Mouse (Mus musculus) lung, postnatal 0 days (tissue): ENCODE data around the gene Lhfpl5. TPM values are rescaled to one million over a fixed set of nuclear protein-coding genes. Genes with fewer than 3 reads are reported as not detected.

Source experiments
- ATAC-seq: fragments of 200-750 bp; cut with Nextera tagmentation; 2 replicates; pipeline ENCODE4 v1.8.0; 2017; ENCODE audit warnings: moderate library complexity
- DNase-seq: peaks from one replicate; pipeline ENCODE4 v3.0.0-alpha.2; 2016; ENCODE audit warnings: low spot score
- H3K27ac ChIP-seq: fragments of 300-500 bp; sonication (generic); 2 replicates; pipeline ENCODE4 v1.5.1; 2014; ENCODE audit warnings: antibody characterized with exemption, mild to moderate bottlenecking, low read length, mixed read lengths
- H3K27me3 ChIP-seq: fragments of 300-500 bp; sonication (generic); replicated peaks from 2 replicates; pipeline ENCODE4 v1.6.1; 2014; ENCODE audit warnings: low read length, mixed read lengths; ENCODE audit not compliant: insufficient read depth
- H3K36me3 ChIP-seq: fragments of 300-500 bp; sonication (generic); 2 replicates; pipeline ENCODE4 v1.6.1; 2014; ENCODE audit warnings: low read length, mixed read lengths; ENCODE audit not compliant: insufficient read depth
- H3K4me1 ChIP-seq: fragments of 300-500 bp; sonication (generic); 2 replicates; pipeline ENCODE4 v1.6.1; 2014; ENCODE audit warnings: antibody characterized with exemption, low read depth, low read length, mixed read lengths; ENCODE audit not compliant: insufficient read depth
- H3K4me2 ChIP-seq: fragments of 300-500 bp; sonication (generic); replicated peaks from 2 replicates; pipeline ENCODE4 v1.6.1; 2014; ENCODE audit warnings: low read depth, mild to moderate bottlenecking, low read length, moderate library complexity, mixed read lengths
- H3K4me3 ChIP-seq: fragments of 300-500 bp; sonication (generic); 2 replicates; pipeline ENCODE4 v1.5.1; 2014; ENCODE audit warnings: low read depth, low read length
- H3K9ac ChIP-seq: fragments of 300-500 bp; sonication (generic); replicated peaks from 2 replicates; pipeline ENCODE4 v1.6.1; 2014; ENCODE audit warnings: low read depth, mild to moderate bottlenecking
- H3K9me3 ChIP-seq: fragments of 300-500 bp; sonication (generic); 2 replicates; pipeline ENCODE4 v1.6.1; 2016; ENCODE audit warnings: low read length, mixed read lengths
- CTCF ChIP-seq: IDR thresholded peaks from 2 replicates; pipeline ENCODE4 v1.5.1; 2016; ENCODE audit warnings: antibody characterized with exemption, mild to moderate bottlenecking
- EP300 ChIP-seq: IDR thresholded peaks from 2 replicates; pipeline ENCODE4 v1.6.1; 2016; ENCODE audit warnings: antibody characterized with exemption, mild to moderate bottlenecking, control low read depth
- WGBS: fragments of 180-500 bp; shearing (Covaris S2); extraction: QIAGEN DNeasy Blood & Tissue Kit; methylation state at CpG from one replicate; pipeline ENCODE4 v1.1.7; 2014; 5-methylcytosine and 5-hydroxymethylcytosine counted together
- polyA plus RNA-seq: library from polyadenylated mRNA; unstranded; fragments of >200 nt; fragmentation: Nextera tagmentation; extraction: Ambion mirVana; gene quantifications from 2 replicates; pipeline ENCODE4 v1.2.1, GENCODE M21; 2015

Gene Lhfpl5
- polyA plus RNA-seq, 1 experiment from 2014 or later, result 0.07 TPM

- 89% methylated on average over 1 of the region's 1 CpGs for WGBS
- no peak overlapping the region for H3K4me2 ChIP-seq
- ATAC-seq, result no peak
- TF ChIP-seq CTCF, result no peak
- TF ChIP-seq EP300, result no peak
- H3K9ac ChIP-seq, result no peak overlapping the region
- no peaks in the 10 kb centered on the region for H3K36me3 ChIP-seq
- no peak overlapping the region for H3K27ac ChIP-seq
- DNase-seq, result no peak
- no peaks in the 10 kb centered on the region for H3K9me3 ChIP-seq
- no peaks in the 10 kb centered on the region for H3K27me3 ChIP-seq
- H3K4me1 ChIP-seq, result peaks cover 11% of the 10 kb centered on the region; the same call in 1 of the 2 replicates
- H3K4me3 ChIP-seq, result no peak overlapping the region
Observed at GRCm38 (mm10) chr17:28618775-28619174, 43.3 kb downstream of the Lhfpl5 start.

- TF ChIP-seq CTCF, result no peak
- no peak for TF ChIP-seq EP300
- Histone ChIP-seq H3K27me3 (no peaks in the 10 kb centered on the region), H3K9ac (peak overlapping the region; percentile 61), H3K4me3 (peak overlapping the region; percentile 83), H3K27ac (peak overlapping the region; percentile 68), H3K36me3 (no peaks in the 10 kb centered on the region), H3K4me2 (peak overlapping the region; percentile 72), H3K4me1 (peaks cover 11% of the 10 kb centered on the region; the same call in 1 of the 2 replicates), H3K9me3 (no peaks in the 10 kb centered on the region)
- WGBS, result under 1% methylated on average over 61 of the region's 78 CpGs
- ATAC-seq, result peak; percentile 75
- peak; percentile 61 for DNase-seq
Observed at GRCm38 (mm10) chr17:28621381-28622299, 46.2 kb downstream of the Lhfpl5 start.

- peak; percentile 96 for ATAC-seq
- TF ChIP-seq EP300, result no peak
- TF ChIP-seq CTCF, result no peak
- under 1% methylated on average over 31 of the region's 53 CpGs for WGBS
- Histone ChIP-seq H3K9me3 (no peaks in the 10 kb centered on the region), H3K27me3 (no peaks in the 10 kb centered on the region), H3K27ac (peak within 1 kb of the TSS; percentile 68), H3K4me2 (peak within 1 kb of the TSS; percentile 72), H3K9ac (peak within 1 kb of the TSS; percentile 61), H3K4me3 (peak within 1 kb of the TSS; percentile 83), H3K36me3 (no peaks in the 10 kb centered on the region), H3K4me1 (peaks cover 11% of the 10 kb centered on the region; the same call in 1 of the 2 replicates)
- peak; percentile 95 for DNase-seq
Observed at GRCm38 (mm10) chr17:28622300-28622759, 46.9 kb downstream of the Lhfpl5 start, which contains the start of gene Srpk1. Gene Srpk1, minus strand, starts transcription at chr17:28622709.

- no peaks in the 10 kb centered on the region for H3K9me3 ChIP-seq
- DNase-seq (no peak), ATAC-seq (no peak)
- H3K9ac ChIP-seq, result no peak overlapping the region
- H3K27ac ChIP-seq, result no peak overlapping the region
- H3K4me1 ChIP-seq, result peaks cover 11% of the 10 kb centered on the region; the same call in 1 of the 2 replicates
- no peaks in the 10 kb centered on the region for H3K36me3 ChIP-seq
- H3K4me2 ChIP-seq, result no peak overlapping the region
- H3K4me3 ChIP-seq, result no peak overlapping the region
- no peaks in the 10 kb centered on the region for H3K27me3 ChIP-seq
- no peak for TF ChIP-seq CTCF
- TF ChIP-seq EP300, result no peak
- WGBS, result 54% methylated on average over 2 of the region's 2 CpGs
Observed at GRCm38 (mm10) chr17:28624841-28625240, 49.4 kb downstream of the Lhfpl5 start.

- WGBS, result 85% methylated on average over 15 of the region's 15 CpGs
- no peak overlapping the region for H3K27ac ChIP-seq
Observed at GRCm38 (mm10) chr17:28625327-28625726, 49.9 kb downstream of the Lhfpl5 start.

GRCm38 (mm10) chr17:28626937-28627336 lies 51.5 kb downstream of the Lhfpl5 start:
- no peak for TF ChIP-seq CTCF
- no peak for TF ChIP-seq EP300
- Histone ChIP-seq H3K27me3 (no peaks in the 10 kb centered on the region), H3K4me2 (no peak overlapping the region), H3K36me3 (no peaks in the 10 kb centered on the region), H3K9ac (no peak overlapping the region), H3K4me3 (no peak overlapping the region), H3K9me3 (no peaks in the 10 kb centered on the region), H3K4me1 (peaks cover 3% of the 10 kb centered on the region; the same call in 1 of the 2 replicates), H3K27ac (no peak overlapping the region)
- 89% methylated on average over 2 of the region's 2 CpGs for WGBS
- no peak for DNase-seq
- ATAC-seq, result no peak

More at GRCm38 (mm10) chr17:28625327-28625726, 49.9 kb downstream of the Lhfpl5 start:
- no peaks in the 10 kb centered on the region for H3K27me3 ChIP-seq
- DNase-seq, result no peak
- TF ChIP-seq CTCF (no peak), EP300 (no peak)
- H3K36me3 ChIP-seq, result no peaks in the 10 kb centered on the region
- H3K9ac ChIP-seq, result no peak overlapping the region
- no peak overlapping the region for H3K4me3 ChIP-seq
- no peak for ATAC-seq
- peaks cover 11% of the 10 kb centered on the region; the same call in 1 of the 2 replicates for H3K4me1 ChIP-seq
- H3K9me3 ChIP-seq, result no peaks in the 10 kb centered on the region
- H3K4me2 ChIP-seq, result no peak overlapping the region
